Comparison of ENCODE assay signal across 8 mouse cellular contexts in the genomic region with DNA sequence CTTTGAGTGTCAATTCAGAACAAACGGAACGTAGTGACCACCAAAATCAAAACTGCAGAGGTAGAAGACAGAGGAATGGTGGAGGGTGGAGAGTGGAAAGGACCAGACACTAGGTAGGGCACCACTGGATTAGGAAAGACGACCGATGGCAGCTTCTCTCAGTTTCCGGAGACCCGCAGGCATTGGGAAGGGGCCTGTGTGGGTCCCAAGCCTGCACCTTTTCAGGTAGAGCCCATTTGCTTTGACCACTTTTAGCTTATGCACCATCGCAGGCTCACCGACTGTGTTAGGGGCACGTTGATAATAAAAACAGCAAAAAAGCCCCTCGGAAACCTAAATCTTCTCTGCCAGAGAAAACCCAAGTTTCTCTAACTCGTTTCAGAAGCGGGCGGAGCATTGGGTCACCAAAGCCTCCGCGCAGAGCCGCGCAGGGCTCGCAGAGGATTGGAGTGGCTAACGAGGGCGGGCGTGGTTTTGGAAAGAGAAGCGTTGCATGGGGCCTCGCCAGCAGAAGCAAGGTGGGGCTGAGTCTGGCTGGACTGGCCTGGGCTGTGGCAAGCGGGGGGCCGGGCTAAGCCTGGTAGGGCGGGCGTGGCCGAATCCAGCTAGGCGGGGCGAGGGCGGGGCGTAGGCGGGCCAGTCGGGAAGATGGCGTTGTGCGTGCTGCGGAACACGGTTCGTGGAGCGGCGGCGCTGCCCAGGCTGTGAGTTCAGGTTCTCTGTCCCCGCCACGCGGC. TPM values are rescaled to one million over a fixed set of nuclear protein-coding genes. Genes with fewer than 3 reads are reported as not detected.
DNase-seq lines count a peak whose midpoint lies in the region; ATAC-seq and TF ChIP-seq lines count a peak whose summit lies in the region.

A gene (plus strand): TSS at position 627 of the 737 bp plus-strand sequence.

- peak; percentile 99 for ATAC-seq in kidney, embryonic 15.5 days (replicated peaks; ENCODE audit: low FRiP score)
- peak; percentile 92 for ATAC-seq in monocyte, adult 5-6 weeks (replicated peaks; ENCODE audit: insufficient number of reproducible peaks, low FRiP score, low TSS enrichment, poor library complexity, severe bottlenecking)

- H3K27ac ChIP-seq in bone marrow macrophage, adult 2 months (ENCODE audit: insufficient read depth, low read depth, low read length) = peak within 1 kb of the TSS; percentile 21; the same call in 1 of the 2 replicates
- 0 out of 2 replicates have a peak within 1 kb of the TSS, but pooled peaks have one; percentile 25 for H3K27ac ChIP-seq in embryonic fibroblast, embryonic 13.5 days (ENCODE audit: insufficient read depth, low read length)
- no peak within 1 kb of the TSS for H3K27ac ChIP-seq in kidney, embryonic 15.5 days

- H3K36me3 ChIP-seq in kidney, embryonic 15.5 days = no peaks in the 10 kb centered on the region

- DNase-seq in A20 (ENCODE audit: low read depth, low spot score) (peak; percentile 96), liver (peak; percentile 99)
- DNase-seq in heart, adult 9 months (ENCODE audit: low spot score in 2 of 2) = peak; percentile 96 to 97
- peak; percentile 97 to 98 for DNase-seq in spleen, postnatal 4 days (ENCODE audit: low spot score in 2 of 2)

- whole genome bisulfite sequencing in kidney, embryonic 15.5 days = 3% methylated on average over 45 of the region's 45 CpGs

- no peak for TF ChIP-seq POLR2A in bone marrow macrophage, adult 2 months (IDR thresholded peaks at IDR 0.05; ENCODE audit: borderline replicate concordance, low read depth, low read length)
- peak; percentile 90 for TF ChIP-seq POLR2A in embryonic fibroblast, embryonic 13.5 days (IDR thresholded peaks at IDR 0.05; ENCODE audit: low read depth, low read length)

- peak within 1 kb of the TSS; percentile 68 for H3K9ac ChIP-seq in kidney, embryonic 15.5 days

- H3K4me3 ChIP-seq in bone marrow macrophage, adult 2 months (ENCODE audit: insufficient read depth, low read length) = peak within 1 kb of the TSS; percentile 91
- peak within 1 kb of the TSS; percentile 78 for H3K4me3 ChIP-seq in embryonic fibroblast, embryonic 13.5 days (ENCODE audit: insufficient read depth, low read length)
- peak within 1 kb of the TSS; percentile 74 for H3K4me3 ChIP-seq in kidney, embryonic 15.5 days (replicated peaks)

- H3K4me2 ChIP-seq in kidney, embryonic 15.5 days = peak within 1 kb of the TSS; percentile 71

- H3K4me1 ChIP-seq in bone marrow macrophage, adult 2 months (ENCODE audit: control insufficient read depth, insufficient read depth, low read length) = peaks cover 6% of the 10 kb centered on the region
- no peaks in the 10 kb centered on the region for H3K4me1 ChIP-seq in embryonic fibroblast, embryonic 13.5 days (ENCODE audit: control insufficient read depth, insufficient read depth, low read length)
- no peaks in the 10 kb centered on the region; the same call in 1 of the 2 replicates for H3K4me1 ChIP-seq in kidney, embryonic 15.5 days

- no peak for TF ChIP-seq CTCF in bone marrow macrophage, adult 2 months (IDR thresholded peaks at IDR 0.05; ENCODE audit: low read depth, low read length)
- no peak for TF ChIP-seq CTCF in embryonic fibroblast, embryonic 13.5 days (IDR thresholded peaks at IDR 0.05; ENCODE audit: borderline replicate concordance, insufficient read depth, low read length)

- 0 out of 2 replicates have a peak, but pooled peaks cover 2% of the 10 kb centered on the region for H3K27me3 ChIP-seq in kidney, embryonic 15.5 days

- no peaks in the 10 kb centered on the region for H3K9me3 ChIP-seq in kidney, embryonic 15.5 days (replicated peaks)

RNA-seq across cellular contexts. Expression of the gene that starts here (rescaled TPM):
- polyA plus RNA-seq in bone marrow macrophage, adult 2 months (2012; ENCODE audit: insufficient read depth, insufficient read length, missing spikeins) = 8.4 and 12.3 TPM in 2 replicates
- 16.4 and 16.7 TPM in 2 replicates for polyA plus RNA-seq in embryonic fibroblast, embryonic 13.5 days (2011; ENCODE audit: insufficient read length, low read depth, missing spikeins)
- 25.4 and 27.2 TPM in 2 replicates for polyA plus RNA-seq in kidney, embryonic 15.5 days (2015; fragmentation: Nextera tagmentation; extraction: Ambion mirVana)
- total RNA-seq in monocyte, adult 5-6 weeks (2017) = 2.7 to 3.4 TPM (median 3.4 TPM) in 3 replicates
